Mouse (Mus musculus) ES-E14 (cell line): ENCODE data around the gene Vps13d.

ENCODE experiments used
- CHD2 ChIP-seq: IDR thresholded peaks from 2 replicates; pipeline ENCODE4 v1.6.1; 2014; ENCODE audit warnings: mild to moderate bottlenecking, low read depth, low read length, inconsistent platforms
- HCFC1 ChIP-seq: IDR thresholded peaks from 2 replicates; pipeline ENCODE4 v1.6.1; 2012; ENCODE audit warnings: low read length, inconsistent platforms, borderline replicate concordance; ENCODE audit not compliant: insufficient read depth
- MAFK ChIP-seq: IDR thresholded peaks from 2 replicates; pipeline ENCODE4 v1.6.1; 2014; ENCODE audit warnings: mild to moderate bottlenecking, low read depth, low read length, inconsistent platforms; ENCODE audit not compliant: insufficient read depth
- ZC3H11A ChIP-seq: IDR thresholded peaks from 2 replicates; pipeline ENCODE4 v1.6.1; 2012; ENCODE audit warnings: low read depth, mild to moderate bottlenecking, inconsistent platforms, low read length, borderline replicate concordance

DNA sequence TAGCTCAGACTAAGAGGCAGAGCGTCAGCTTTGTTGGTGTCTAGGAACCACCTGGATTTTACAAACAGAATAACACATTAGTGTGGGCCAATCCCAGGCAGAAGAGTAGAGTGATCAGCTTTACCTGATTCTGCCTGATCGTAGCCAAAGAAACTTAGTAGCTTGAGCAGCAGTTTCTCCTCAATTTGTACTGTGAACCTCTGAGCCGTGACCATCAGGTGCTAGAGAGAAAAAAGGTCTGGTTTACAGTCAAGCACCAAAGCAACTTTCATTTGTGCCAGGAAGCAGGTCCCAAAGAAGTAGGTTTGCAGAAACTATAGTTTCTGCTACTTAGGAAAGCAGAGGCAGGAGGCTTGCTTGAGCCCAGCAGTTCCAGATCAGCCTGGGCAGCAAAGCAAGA lies 138.5 kb downstream of the Vps13d start:
- TF ChIP-seq HCFC1 (no peak), ZC3H11A (no peak), MAFK (no peak), CHD2 (no peak)
